Mouse (Mus musculus): Measurements from ENCODE around the gene Spata19.

DNA sequence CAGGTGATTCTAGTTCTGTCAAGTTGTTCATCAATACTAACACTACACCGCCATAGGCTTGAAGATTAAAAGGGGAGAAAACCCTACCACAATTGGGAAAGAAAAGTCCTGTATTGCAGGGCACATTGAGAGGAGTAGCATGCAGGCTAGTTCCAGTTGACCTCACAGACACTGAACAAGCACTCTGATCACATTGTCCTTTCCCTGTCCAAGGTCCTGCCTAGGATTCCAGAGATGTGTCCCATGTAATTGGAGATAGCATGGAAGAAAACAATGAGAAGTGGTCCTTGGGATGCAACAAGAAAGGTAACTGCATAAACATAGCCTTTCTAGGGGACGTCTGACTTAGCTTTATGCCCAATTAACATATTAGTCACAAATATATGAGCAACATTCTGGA, 29.4 kb upstream of the Spata19 start:
- no peak for TF ChIP-seq GATA1 (IDR thresholded peaks at IDR 0.05; ENCODE audit: borderline replicate concordance, low read length)
- no peak for TF ChIP-seq FLI1 (IDR thresholded peaks at IDR 0.05; ENCODE audit: low read length)

All from megakaryocyte, embryonic 14.5 days (primary cell).